ENCODE assay signal across 20 mouse cellular contexts in the genomic region with DNA sequence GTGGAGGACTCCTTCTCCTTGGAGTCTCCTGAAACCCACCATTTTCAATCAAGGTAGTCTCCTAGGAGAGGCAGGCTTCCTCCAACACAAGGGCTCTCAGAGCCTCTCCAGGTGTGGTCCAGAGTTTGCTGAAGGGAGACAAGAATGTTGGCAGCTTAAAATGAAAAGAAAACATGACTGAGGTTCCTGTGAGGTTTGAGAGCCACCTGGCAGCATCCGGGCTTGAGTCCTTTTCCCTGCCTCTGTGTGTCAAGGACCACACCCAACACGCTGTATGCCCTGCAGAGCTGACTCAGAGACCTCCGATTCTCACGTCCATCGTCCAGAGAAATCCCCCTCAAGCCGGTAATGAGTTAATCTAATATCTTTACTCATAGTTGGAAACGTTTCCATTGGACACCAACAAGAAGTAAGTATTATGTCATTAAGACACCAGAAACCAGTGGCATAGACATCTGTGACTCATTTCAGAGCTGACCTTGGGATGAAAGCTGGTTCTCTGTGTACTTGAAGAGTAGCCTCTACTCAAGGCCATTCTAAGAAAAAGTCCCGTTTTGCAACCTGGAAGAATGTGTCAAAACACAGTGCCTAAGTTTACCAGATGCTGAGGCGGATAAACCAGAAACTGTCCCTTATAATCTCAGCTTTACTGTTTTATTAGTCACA. TPM values are rescaled to one million over a fixed set of nuclear protein-coding genes. Genes with fewer than 3 reads are reported as not detected.
DNase-seq lines count a peak whose midpoint lies in the region; ATAC-seq lines count a peak whose summit lies in the region.
"Had no signal": no experiment of that assay in that cellular context is flagged by ENCODE, and none has a peak within 500 bp of the region (broad histone marks: within the 10 kb centered on the region; RNA-seq: fewer than 3 reads in every experiment).

No protein-coding gene starts in this region.

- H3K27me3 ChIP-seq in lung, embryonic 15.5 days = no peaks in the 10 kb centered on the region
- H3K27me3 ChIP-seq in intestine, embryonic 16.5 days (replicated peaks; ENCODE audit: control insufficient read depth, insufficient read depth, low read length) = no peaks in the 10 kb centered on the region
- H3K27me3 ChIP-seq: embryonic facial prominence, embryonic 12.5 days; heart, embryonic 15.5 days had no signal

- no peaks in the 10 kb centered on the region for H3K36me3 ChIP-seq in lung, embryonic 15.5 days
- H3K36me3 ChIP-seq in intestine, embryonic 16.5 days (ENCODE audit: control insufficient read depth, insufficient read depth, low read length) = no peaks in the 10 kb centered on the region
- H3K36me3 ChIP-seq: embryonic facial prominence, embryonic 12.5 days; heart, embryonic 15.5 days had no signal

- peak; percentile 32 to 61 for DNase-seq in lung, adult 18-20 months
- DNase-seq in lung, postnatal 14 days = no peak
- DNase-seq in NIH3T3 (ENCODE audit: low read depth) = peak; percentile 28
- peak; percentile 61 for DNase-seq in testis, postnatal 14 days (ENCODE audit: low spot score)
- no peak for DNase-seq in urinary bladder, postnatal 10 days (ENCODE audit: low spot score)
- DNase-seq: cerebellum, adult 18-20 months; cerebellum, postnatal 36 days; gastrocnemius, postnatal 10 days; heart, adult 18-20 months; kidney, adult 9 months; kidney, postnatal 4 days; liver; liver, postnatal 0 days; right cerebral cortex, postnatal 25 days; thymus, adult 2 months had no signal

- WGBS in lung, embryonic 15.5 days = 58% methylated on average over 9 of the region's 9 CpGs
- 71% methylated on average over 9 of the region's 9 CpGs for WGBS in intestine, embryonic 16.5 days

- H3K4me1 ChIP-seq in lung, embryonic 15.5 days = peaks cover 22% of the 10 kb centered on the region
- H3K4me1 ChIP-seq in intestine, embryonic 16.5 days (ENCODE audit: control insufficient read depth, insufficient read depth, low read length) = peaks cover 9% of the 10 kb centered on the region; the same call in 1 of the 2 replicates
- H3K4me1 ChIP-seq: heart, embryonic 15.5 days had no signal

- no peak overlapping the region for H3K4me2 ChIP-seq in lung, embryonic 15.5 days
- no peak overlapping the region for H3K4me2 ChIP-seq in intestine, embryonic 16.5 days (ENCODE audit: low read depth, low read length)
- H3K4me2 ChIP-seq: embryonic facial prominence, embryonic 12.5 days; heart, embryonic 15.5 days had no signal

- no peak overlapping the region for H3K9ac ChIP-seq in lung, embryonic 15.5 days
- H3K9ac ChIP-seq in intestine, embryonic 16.5 days (ENCODE audit: low read depth, low read length) = no peak overlapping the region
- H3K9ac ChIP-seq: embryonic facial prominence, embryonic 12.5 days; heart, embryonic 15.5 days; liver, postnatal 0 days had no signal

- H3K9me3 ChIP-seq in lung, embryonic 15.5 days = no peaks in the 10 kb centered on the region
- H3K9me3 ChIP-seq in intestine, embryonic 16.5 days (ENCODE audit: control insufficient read depth, low read length) = no peaks in the 10 kb centered on the region
- H3K9me3 ChIP-seq: embryonic facial prominence, embryonic 12.5 days; heart, embryonic 15.5 days had no signal

- H3K4me3 ChIP-seq in lung, embryonic 15.5 days = no peak overlapping the region
- H3K4me3 ChIP-seq in intestine, embryonic 16.5 days (ENCODE audit: low read length) = no peak overlapping the region
- H3K4me3 ChIP-seq: embryonic facial prominence, embryonic 12.5 days; heart, embryonic 15.5 days had no signal

- peak; percentile 41 for ATAC-seq in lung, embryonic 15.5 days (ENCODE audit: borderline replicate concordance, extremely low read depth, low FRiP score, low TSS enrichment)
- ATAC-seq in intestine, embryonic 16.5 days = no peak
- ATAC-seq: CD4-positive, CD25-positive, alpha-beta regulatory T cell, adult 4 months; liver, postnatal 0 days had no signal

- H3K27ac ChIP-seq in lung, embryonic 15.5 days = peak overlapping the region; percentile 11
- no peak overlapping the region for H3K27ac ChIP-seq in intestine, embryonic 16.5 days (ENCODE audit: low read length)
- H3K27ac ChIP-seq: embryonic facial prominence, embryonic 12.5 days; heart, embryonic 15.5 days had no signal

RNA-seq across cellular contexts. Expression of a gene that starts 26.1 kb away (rescaled TPM):
- 47.1 and 49.2 TPM in 2 replicates for polyA plus RNA-seq in lung, embryonic 15.5 days (2015; fragmentation: Nextera tagmentation; extraction: Ambion mirVana)
- polyA plus RNA-seq in intestine, embryonic 16.5 days (2015; fragmentation: Nextera tagmentation; extraction: Ambion mirVana) = 25.9 and 36.1 TPM in 2 replicates

Comparison
In these comparisons a context has a peak if more than half of its experiments do, and no peak if none do; other contexts are left out.
1. DNase-seq: peak in lung, adult 18-20 months (2 of 2), NIH3T3 (single experiment) and testis, postnatal 14 days (single experiment); none in lung, postnatal 14 days (single experiment) and urinary bladder, postnatal 10 days (single experiment).